Mouse (Mus musculus) heart, adult 18-20 months (tissue): ENCODE data around the gene Samd4b. TPM values are rescaled to one million over a fixed set of nuclear protein-coding genes. Genes with fewer than 3 reads are reported as not detected.

ENCODE experiments used
- DNase-seq, 2 experiments: peaks; one replicate each; pipeline ENCODE4 v3.0.0; 2021 to 2022; ENCODE audit warnings: mixed read lengths in 1 of 2
- total RNA-seq, 2 experiments: library from RNA; stranded (reverse); gene quantifications; 2 replicates each; pipeline ENCODE4 v1.2.3; 2021

Gene Samd4b
- total RNA-seq, 2 experiments from 2014 or later = 19.6 to 22.1 TPM

DNA sequence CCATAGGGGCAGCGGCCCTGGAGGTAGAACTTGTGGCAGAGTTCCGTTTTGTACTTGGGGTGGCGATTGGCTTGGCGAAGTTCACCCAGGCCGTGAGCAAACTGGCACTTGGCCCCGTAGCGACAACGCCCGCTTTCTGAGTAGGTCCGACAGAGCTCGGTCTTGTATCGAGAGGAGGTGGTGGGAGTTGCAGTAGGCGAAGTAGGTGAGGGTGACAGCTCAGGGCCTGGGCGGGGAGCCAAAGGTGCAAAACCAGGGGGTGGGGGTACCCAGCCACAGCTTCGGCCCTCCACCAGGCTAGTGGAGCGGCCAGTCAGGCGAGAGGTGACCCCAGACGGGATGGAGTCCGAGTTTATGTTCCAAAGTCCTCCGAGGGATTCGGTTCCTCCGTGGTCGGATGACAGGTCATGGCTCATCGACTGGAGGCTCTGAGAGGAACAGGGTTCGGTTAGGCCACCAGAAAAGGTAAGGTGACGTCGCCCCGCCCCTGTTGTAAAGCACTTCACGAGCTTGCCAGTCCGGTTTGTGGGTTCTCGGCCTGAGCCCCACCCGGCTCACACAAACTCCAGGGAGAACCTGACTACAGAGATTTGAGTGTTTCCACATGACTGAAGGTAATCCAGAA, 219.8 kb downstream of the Samd4b start:
- DNase-seq = peak; percentile 81 to 86

DNA sequence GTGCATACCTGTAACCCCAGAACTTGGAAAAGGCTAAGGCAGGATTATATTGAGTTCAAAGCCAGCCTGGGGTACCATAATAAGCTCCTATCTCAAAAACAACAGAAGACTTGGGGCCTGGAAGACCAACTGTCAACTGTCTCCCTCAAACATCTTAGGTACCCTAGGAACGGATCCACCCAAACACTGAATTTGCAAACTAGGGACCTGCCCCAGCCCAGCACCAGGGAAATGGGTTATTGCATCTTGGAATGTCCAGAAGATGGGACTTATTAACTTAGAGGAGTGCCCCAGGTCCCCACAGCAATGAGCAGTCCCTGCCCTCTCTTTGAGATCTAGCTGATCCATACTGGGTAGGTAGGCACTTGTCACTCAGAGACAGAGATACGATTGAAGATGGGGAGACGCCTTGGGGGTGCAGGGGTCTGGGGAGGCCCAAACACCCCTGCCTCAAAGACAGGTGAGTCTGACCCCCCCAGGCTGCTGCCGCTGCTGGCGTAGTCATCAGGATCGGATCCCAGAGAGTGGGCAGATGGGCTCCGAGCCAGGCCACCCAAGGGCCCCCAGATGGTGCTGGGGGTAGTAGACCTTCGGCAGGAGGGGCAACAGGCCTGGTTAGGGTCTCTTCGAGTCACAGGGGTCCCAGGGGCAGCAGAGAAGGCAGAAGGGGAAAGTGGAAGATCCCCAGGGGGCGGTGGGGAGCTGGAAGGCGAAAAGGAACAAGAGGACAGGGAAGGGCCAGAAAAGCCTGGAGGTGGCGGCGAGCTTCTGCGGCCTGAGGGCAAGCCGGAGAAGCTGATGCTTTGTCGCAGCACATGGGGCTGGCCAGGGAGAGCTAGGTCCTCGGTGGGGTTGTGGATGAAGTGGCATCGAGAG, 220.5 kb downstream of the Samd4b start:
- peak; percentile 44 to 76 for DNase-seq

DNA sequence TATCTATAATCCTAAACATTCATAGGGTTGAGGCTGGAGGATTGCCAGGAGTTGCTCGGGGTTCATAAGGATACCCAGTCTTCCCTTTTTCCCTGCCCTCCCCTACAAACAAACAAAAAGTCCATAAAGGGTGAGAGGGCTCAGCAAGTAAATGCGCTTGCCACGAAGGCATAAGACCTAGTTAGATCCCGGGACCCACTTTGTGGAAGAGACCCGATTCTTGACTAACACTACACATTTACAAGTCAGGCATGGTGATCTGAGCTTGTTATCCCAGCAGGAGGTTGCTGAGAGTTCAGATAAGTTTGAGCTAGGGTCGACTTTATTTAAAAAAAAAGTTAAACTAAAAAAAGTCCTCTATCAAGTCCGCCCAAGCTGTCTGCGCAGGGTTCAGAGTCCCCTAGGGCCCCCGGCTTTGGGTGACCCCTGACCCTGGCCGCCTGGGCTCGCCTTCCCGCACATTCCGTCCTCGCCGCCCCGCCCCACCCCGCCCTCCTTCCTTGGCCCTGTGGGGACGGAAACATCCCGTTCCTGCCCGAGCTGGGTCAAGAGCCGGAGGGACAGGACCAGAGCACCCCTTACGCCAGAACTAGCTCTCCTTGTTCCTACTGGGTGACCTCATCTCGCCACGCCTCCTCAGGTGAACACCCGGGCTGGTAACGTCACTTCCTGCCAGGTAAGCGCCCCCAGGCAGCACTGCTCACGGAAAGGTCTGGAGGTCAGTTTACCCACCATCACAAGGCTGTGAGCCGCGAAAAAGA, 221.8 kb downstream of the Samd4b start:
- DNase-seq = peak; percentile 92 to 95

DNA sequence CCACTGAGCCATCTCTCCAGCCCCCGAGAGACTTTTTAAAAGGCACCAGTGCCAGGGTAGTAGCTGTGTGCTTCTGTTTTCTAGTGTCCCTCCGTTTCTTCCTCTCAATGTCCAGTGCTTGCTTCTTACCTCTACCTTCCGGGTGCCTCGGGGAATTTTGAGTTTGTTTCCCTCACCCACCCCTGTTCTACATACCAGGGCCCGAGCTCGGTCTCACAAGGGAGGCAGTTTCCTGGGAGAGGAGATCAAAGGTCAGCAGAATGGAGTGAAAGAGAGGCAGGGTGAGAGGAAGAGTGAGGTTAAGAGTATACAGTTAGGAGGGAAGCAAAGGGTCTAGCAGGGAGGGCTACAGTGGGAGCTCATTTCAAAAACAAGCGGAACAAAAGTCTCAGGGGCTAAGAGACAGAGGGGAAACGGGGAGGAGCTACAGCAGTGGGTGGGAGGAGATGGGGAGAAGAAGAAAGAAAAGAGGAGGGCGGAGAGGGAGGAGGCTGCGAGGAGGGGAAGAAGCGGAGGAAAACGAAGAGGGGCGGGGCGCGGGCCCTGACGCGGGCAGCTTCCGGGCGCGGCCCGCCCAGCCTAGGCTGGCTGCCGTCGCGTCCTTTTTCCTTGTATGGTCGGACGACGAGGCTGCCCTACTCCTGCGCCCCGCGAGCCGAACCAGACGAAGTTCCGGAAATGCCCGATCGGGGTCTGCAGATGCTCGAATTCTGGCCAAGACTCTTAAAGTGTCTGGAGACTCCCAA, 222.6 kb downstream of the Samd4b start:
- peak; percentile 94 to 96 for DNase-seq

GRCm38 (mm10) chr7:28374647-28375046, 223.3 kb downstream of the Samd4b start:
- DNase-seq = no peak

GRCm38 (mm10) chr7:28373891-28374495, 224.0 kb downstream of the Samd4b start:
- DNase-seq = peak in 1 of 2 experiments; percentile 36

DNA sequence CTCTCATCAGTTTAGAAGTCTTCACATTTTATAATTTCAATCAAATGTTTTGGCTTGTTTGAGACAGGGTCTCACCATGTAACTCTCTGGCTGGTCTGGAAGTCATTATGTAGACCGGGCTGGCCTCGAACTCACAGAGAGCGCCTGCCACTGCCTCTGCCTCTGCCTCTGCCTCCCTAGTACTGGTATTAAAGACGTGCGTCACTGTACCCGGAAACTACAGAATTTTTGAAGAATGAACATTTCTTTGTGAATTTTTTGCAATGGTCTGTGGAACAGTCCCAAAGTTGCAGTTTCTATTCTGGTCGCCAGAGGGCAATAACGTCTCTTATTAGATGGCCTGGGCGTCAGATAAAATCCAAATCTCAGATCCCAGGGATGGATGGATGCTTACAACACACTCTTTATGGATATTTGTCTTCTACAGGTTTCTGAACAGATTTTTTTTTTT, 224.8 kb downstream of the Samd4b start:
- DNase-seq = peak; percentile 89 to 93

DNA sequence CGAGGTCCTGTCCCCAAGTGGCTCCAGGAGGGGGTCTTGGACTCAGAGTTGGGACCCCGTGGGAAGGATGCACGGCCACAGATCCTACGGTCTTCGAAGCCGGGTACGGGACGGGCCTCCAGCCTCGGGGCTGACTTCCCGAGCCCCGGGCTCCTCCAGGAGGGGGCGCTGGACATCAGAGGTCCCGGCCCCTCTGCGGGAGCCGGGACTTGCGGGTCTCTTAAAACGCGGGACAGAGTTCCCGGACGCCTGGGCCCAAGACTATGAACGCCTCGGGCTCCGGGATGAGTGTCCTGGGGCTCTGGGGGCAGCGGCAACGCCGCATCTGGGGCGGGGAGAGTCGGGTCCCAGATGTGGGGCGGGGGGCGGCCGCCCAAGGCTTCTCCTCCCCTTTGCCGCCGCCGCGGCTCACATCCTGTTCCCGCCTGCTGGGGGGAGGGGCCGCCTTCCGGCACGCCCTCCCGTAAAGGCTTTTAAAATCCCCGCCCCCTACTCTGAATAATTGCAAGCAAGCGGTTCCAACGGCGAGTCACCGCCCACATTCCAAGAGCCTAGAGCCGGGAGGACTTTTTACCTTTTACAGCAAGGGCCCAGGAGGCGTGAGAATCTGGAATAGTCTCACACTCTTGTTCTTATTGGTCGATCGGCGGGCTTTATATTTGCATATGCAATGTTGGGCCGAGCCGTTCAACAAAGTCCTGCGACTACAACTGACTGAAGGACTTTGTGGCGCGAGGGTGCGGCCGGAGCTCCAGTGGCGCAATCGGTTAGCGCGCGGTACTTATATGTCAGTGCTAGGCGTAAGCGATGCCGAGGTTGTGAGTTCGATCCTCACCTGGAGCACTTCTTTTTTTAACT, 225.5 kb downstream of the Samd4b start, which contains the start of gene Plekhg2:
Plekhg2 (minus strand) TSS at position 349 of the 858 bp plus-strand sequence.
- DNase-seq = peak; percentile 99

- DNase-seq = peak; percentile 78 to 88
These were observed 226.4 kb downstream of the Samd4b start for GRCm38 (mm10) chr7:28371514-28371989.

DNA sequence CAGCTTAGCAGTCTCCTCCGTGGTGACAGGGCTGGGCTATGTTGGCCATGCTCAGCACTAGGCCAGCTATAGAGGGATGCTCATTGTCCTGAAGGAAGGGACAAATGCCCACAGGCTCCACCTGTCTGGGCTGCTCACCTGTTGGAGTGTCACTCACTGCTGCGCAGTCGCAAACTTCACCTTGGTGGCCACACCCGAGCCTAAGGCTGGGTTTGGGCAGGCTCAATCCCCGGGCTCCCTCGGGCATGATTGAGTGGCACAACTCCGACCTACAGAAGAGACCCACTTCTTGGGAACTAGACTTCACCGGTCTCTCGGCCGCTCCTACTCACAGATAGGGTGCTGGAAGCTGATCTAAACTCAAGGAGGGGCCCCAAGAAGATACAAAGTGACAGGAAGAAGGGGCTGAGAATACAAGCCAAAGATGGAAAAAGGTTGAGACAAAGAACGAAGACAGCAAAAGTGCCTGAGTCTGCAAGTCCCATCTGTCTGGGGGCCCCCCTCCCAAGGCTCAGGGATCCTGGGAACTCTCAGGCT, 226.9 kb downstream of the Samd4b start:
- DNase-seq = peak in 1 of 2 experiments; percentile 25

DNA sequence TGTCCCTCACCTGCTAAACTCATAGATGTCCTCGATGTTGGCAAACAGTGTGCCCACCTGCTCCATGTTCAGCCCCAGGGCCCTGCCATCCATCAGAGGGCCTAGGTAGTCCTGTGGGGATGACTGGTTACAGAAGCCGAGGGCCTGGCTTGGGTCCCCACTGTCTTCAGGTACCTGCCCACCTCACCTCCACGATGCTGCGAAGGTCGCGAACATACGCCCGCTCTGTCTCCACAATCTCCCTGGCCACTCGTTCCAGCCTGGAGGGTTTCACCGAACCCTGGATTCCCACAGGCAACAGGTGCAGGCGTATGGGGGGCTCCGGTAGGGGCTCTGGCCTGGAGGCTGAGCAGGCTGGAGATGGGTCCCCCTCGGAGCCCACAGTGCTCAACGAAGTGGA, 227.9 kb downstream of the Samd4b start:
- no peak for DNase-seq

GRCm38 (mm10) chr7:28368276-28368920, 229.5 kb downstream of the Samd4b start:
- DNase-seq = no peak

- DNase-seq = no peak
These were observed 230.2 kb downstream of the Samd4b start for GRCm38 (mm10) chr7:28367663-28368275.

- DNase-seq = no peak
These were observed 235.4 kb downstream of the Samd4b start for GRCm38 (mm10) chr7:28362441-28363060.

- DNase-seq = no peak
These were observed 236.2 kb downstream of the Samd4b start for GRCm38 (mm10) chr7:28361647-28362341.

DNA sequence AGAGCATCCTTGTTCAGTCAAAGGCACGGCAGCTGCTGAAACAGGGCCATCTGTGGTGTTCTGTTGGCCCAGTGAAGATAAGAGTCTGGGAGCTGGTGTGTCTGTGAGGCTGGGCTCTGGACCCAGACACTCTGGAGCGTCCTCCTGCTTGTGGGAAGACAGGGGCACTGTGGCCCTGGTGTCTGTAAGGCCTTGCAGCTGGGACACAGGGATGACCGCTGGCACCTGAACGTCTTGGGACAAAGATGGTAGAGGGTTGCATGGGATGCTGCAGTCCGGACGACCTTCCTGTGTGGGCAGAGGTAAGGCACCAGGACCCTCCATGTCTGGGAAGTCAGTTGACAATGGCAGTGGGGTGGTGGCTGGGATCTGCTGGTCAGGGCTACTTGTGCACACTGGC, 237.7 kb downstream of the Samd4b start:
- DNase-seq = no peak

- DNase-seq = no peak
These were observed 238.1 kb downstream of the Samd4b start for GRCm38 (mm10) chr7:28359854-28360253.

DNA sequence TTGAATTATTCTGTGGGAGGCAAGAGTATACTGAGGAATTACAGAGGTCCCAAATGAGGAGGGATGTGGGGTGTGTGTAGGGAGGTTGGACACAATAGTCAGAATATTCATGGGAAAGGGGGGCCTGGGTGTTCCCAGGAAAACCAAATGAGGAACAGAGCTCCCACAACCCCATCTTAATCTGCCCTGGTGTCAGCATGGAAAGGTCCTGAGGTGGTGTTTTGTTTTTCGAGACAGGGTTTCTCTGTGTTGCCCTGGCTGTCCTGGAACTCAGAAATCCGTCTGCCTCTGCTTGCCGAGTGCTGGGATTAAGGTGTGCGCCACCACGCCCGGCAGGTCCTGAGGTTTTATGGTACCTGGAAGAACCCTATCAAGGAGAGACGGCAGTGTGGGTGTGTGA, 239.5 kb downstream of the Samd4b start:
- DNase-seq = no peak
